Mouse (Mus musculus): ENCODE results near the gene Ifitm7. TPM values are rescaled to one million over a fixed set of nuclear protein-coding genes. Genes with fewer than 3 reads are reported as not detected.

Ifitm7 gene
- polyA plus RNA-seq, 1 experiment, result not detected

- Histone ChIP-seq H3K4me3 (replicated peaks; ENCODE audit: extremely low read depth, low read depth, low read length) (no peak overlapping the region), H3K4me1 (ENCODE audit: control insufficient read depth, insufficient read depth, low read length) (no peaks in the 10 kb centered on the region)
- no peak for TF ChIP-seq POLR2A (IDR thresholded peaks at IDR 0.05; ENCODE audit: borderline replicate concordance, extremely low read depth, low read depth, low read length)
- TF ChIP-seq CTCF (IDR thresholded peaks at IDR 0.05; ENCODE audit: insufficient read depth, low read length), result no peak
- DNase-seq, result no peak
Measured at GRCm38 (mm10) chr16:14008708-14009107, 22.0 kb upstream of the Ifitm7 start.

- no peak for DNase-seq
- TF ChIP-seq CTCF (IDR thresholded peaks at IDR 0.05; ENCODE audit: insufficient read depth, low read length), result no peak
- TF ChIP-seq POLR2A (IDR thresholded peaks at IDR 0.05; ENCODE audit: borderline replicate concordance, extremely low read depth, low read depth, low read length), result no peak
Measured at GRCm38 (mm10) chr16:14008081-14008480, 21.4 kb upstream of the Ifitm7 start.

GRCm38 (mm10) chr16:14005266-14005665 is 18.6 kb upstream of the Ifitm7 start:
- TF ChIP-seq CTCF (IDR thresholded peaks at IDR 0.05; ENCODE audit: insufficient read depth, low read length) (no peak), POLR2A (IDR thresholded peaks at IDR 0.05; ENCODE audit: borderline replicate concordance, extremely low read depth, low read depth, low read length) (no peak)
- no peak overlapping the region for H3K4me3 ChIP-seq (replicated peaks; ENCODE audit: extremely low read depth, low read depth, low read length)
- no peak for DNase-seq
- no peaks in the 10 kb centered on the region for H3K4me1 ChIP-seq (ENCODE audit: control insufficient read depth, insufficient read depth, low read length)
- WGBS, result 68% methylated on average over 4 of the region's 4 CpGs

More at GRCm38 (mm10) chr16:14008081-14008480, 21.4 kb upstream of the Ifitm7 start:
- H3K4me3 ChIP-seq (replicated peaks; ENCODE audit: extremely low read depth, low read depth, low read length), result no peak overlapping the region
- no peaks in the 10 kb centered on the region for H3K4me1 ChIP-seq (ENCODE audit: control insufficient read depth, insufficient read depth, low read length)
- WGBS, result 63% methylated on average over 2 of the region's 2 CpGs

GRCm38 (mm10) chr16:14004726-14005125 is 18.0 kb upstream of the Ifitm7 start:
- no peaks in the 10 kb centered on the region for H3K4me1 ChIP-seq (ENCODE audit: control insufficient read depth, insufficient read depth, low read length)
- no peak overlapping the region for H3K4me3 ChIP-seq (replicated peaks; ENCODE audit: extremely low read depth, low read depth, low read length)
- 79% methylated on average over 2 of the region's 2 CpGs for whole genome bisulfite sequencing
- TF ChIP-seq POLR2A (IDR thresholded peaks at IDR 0.05; ENCODE audit: borderline replicate concordance, extremely low read depth, low read depth, low read length) (no peak), CTCF (IDR thresholded peaks at IDR 0.05; ENCODE audit: insufficient read depth, low read length) (no peak)
- DNase-seq, result no peak

GRCm38 (mm10) chr16:14004170-14004569 is 17.5 kb upstream of the Ifitm7 start:
- Histone ChIP-seq H3K4me3 (replicated peaks; ENCODE audit: extremely low read depth, low read depth, low read length) (no peak overlapping the region), H3K4me1 (ENCODE audit: control insufficient read depth, insufficient read depth, low read length) (no peaks in the 10 kb centered on the region)
- WGBS, result 32% methylated on average over 3 of the region's 3 CpGs
- DNase-seq, result no peak
- TF ChIP-seq CTCF (IDR thresholded peaks at IDR 0.05; ENCODE audit: insufficient read depth, low read length) (peak; percentile 39; the same call in 1 of the 2 replicates), POLR2A (IDR thresholded peaks at IDR 0.05; ENCODE audit: borderline replicate concordance, extremely low read depth, low read depth, low read length) (no peak)

GRCm38 (mm10) chr16:14003386-14004130 is 16.9 kb upstream of the Ifitm7 start:
- WGBS, result 47% methylated on average over 8 of the region's 8 CpGs
- no peak for TF ChIP-seq CTCF (IDR thresholded peaks at IDR 0.05; ENCODE audit: insufficient read depth, low read length)
- TF ChIP-seq POLR2A (IDR thresholded peaks at IDR 0.05; ENCODE audit: borderline replicate concordance, extremely low read depth, low read depth, low read length), result no peak
- no peak overlapping the region for H3K4me3 ChIP-seq (replicated peaks; ENCODE audit: extremely low read depth, low read depth, low read length)
- H3K4me1 ChIP-seq (ENCODE audit: control insufficient read depth, insufficient read depth, low read length), result no peaks in the 10 kb centered on the region
- no peak for DNase-seq

- 72% methylated on average over 1 of the region's 1 CpGs for WGBS
- TF ChIP-seq CTCF (IDR thresholded peaks at IDR 0.05; ENCODE audit: insufficient read depth, low read length), result no peak
- TF ChIP-seq POLR2A (IDR thresholded peaks at IDR 0.05; ENCODE audit: borderline replicate concordance, extremely low read depth, low read depth, low read length), result no peak
- no peak for DNase-seq
- no peaks in the 10 kb centered on the region for H3K4me1 ChIP-seq (ENCODE audit: control insufficient read depth, insufficient read depth, low read length)
- H3K4me3 ChIP-seq (replicated peaks; ENCODE audit: extremely low read depth, low read depth, low read length), result no peak overlapping the region
Measured at GRCm38 (mm10) chr16:13994502-13994901, 7.8 kb upstream of the Ifitm7 start.

- TF ChIP-seq POLR2A (IDR thresholded peaks at IDR 0.05; ENCODE audit: borderline replicate concordance, extremely low read depth, low read depth, low read length) (no peak), CTCF (IDR thresholded peaks at IDR 0.05; ENCODE audit: insufficient read depth, low read length) (no peak)
- no peaks in the 10 kb centered on the region for H3K4me1 ChIP-seq (ENCODE audit: control insufficient read depth, insufficient read depth, low read length)
- DNase-seq, result no peak
- H3K4me3 ChIP-seq (replicated peaks; ENCODE audit: extremely low read depth, low read depth, low read length), result no peak overlapping the region
- WGBS, result 89% methylated on average over 1 of the region's 1 CpGs
Measured at GRCm38 (mm10) chr16:13994076-13994475, 7.4 kb upstream of the Ifitm7 start.

- TF ChIP-seq POLR2A (IDR thresholded peaks at IDR 0.05; ENCODE audit: borderline replicate concordance, extremely low read depth, low read depth, low read length), result no peak
- no peak for TF ChIP-seq CTCF (IDR thresholded peaks at IDR 0.05; ENCODE audit: insufficient read depth, low read length)
- WGBS, result 79% methylated on average over 11 of the region's 11 CpGs
- Histone ChIP-seq H3K4me1 (ENCODE audit: control insufficient read depth, insufficient read depth, low read length) (no peaks in the 10 kb centered on the region), H3K4me3 (replicated peaks; ENCODE audit: extremely low read depth, low read depth, low read length) (no peak overlapping the region)
- no peak for DNase-seq
Measured at GRCm38 (mm10) chr16:13992518-13993248, 6.0 kb upstream of the Ifitm7 start.

Measured in lung, adult 2 months (tissue).